Mouse (Mus musculus) heart, postnatal 25 days (tissue): Measurements from ENCODE around the gene Gucy2g. TPM values are rescaled to one million over a fixed set of nuclear protein-coding genes. Genes with fewer than 3 reads are reported as not detected.

Source experiments
- DNase-seq: peaks from one replicate; pipeline ENCODE4 v3.0.0; 2022; ENCODE audit warnings: low spot score
- intact Hi-C: fragments of 180-260 bp; cut with DNase I; formaldehyde crosslinking; loops from one replicate; pipeline ENCODE4 v1.15.1; 2025
- total RNA-seq, 2 experiments: library from RNA; stranded (reverse); gene quantifications; 2 replicates each; pipeline ENCODE4 v1.2.3; 2021

The Gucy2g gene
- total RNA-seq, 2 experiments from 2014 or later, result 0.08 to 0.10 TPM

DNA sequence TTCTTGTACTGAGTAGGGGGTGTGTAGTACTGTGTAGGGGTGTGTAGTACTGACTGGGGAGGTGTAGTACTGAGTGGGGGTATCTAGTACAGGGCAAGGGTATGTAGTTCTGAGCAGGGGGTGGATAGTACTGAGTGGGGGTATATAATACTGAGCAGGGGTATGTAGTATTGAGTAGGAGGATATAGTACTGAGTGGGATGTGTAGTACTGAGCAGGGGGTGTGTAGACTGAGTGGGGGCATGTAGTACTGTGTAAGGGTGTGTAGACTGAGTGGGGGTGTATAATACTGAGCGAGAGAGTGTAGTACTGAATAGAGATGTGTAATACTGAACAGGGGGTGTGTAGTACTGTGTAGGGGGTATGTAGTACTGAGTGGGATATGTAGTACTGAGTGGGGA is 29.3 kb downstream of the Gucy2g start:
- intact Hi-C loops, result no loop called here

DNA sequence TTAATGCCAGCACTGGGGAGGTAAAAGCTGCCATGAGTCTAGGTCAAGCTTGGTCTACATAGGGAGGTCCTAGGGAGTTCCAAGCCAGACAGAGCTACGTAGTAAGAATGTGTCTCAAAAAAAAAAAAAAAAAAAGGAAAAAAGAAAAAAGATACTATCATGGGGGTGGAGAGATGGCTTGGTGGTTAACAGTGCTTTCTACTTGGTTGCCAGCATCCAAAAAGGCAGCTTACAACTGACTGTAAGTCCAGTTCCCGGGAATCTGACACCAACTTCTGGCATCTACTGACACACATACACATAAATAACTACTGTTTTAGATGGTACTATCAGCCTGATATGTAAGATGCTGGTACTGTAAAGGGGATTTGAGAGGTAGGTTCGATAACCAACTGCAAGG is 32.0 kb downstream of the Gucy2g start:
- intact Hi-C loops, result no loop called here
- DNase-seq, result no peak

More for the DNA sequence above, 29.3 kb downstream of the Gucy2g start:
- DNase-seq, result no peak

GRCm38 (mm10) chr19:55208654-55209053 is 32.4 kb downstream of the Gucy2g start:
- DNase-seq, result no peak
- intact Hi-C loops, result no loop called here

GRCm38 (mm10) chr19:55207746-55208538 is 33.1 kb downstream of the Gucy2g start:
- intact Hi-C loops, result loop anchor here (2.0 kb wide), 1 partner anchor 1163 kb away; the partner anchor contains the start of gene Adra2a
- DNase-seq, result no peak

- intact Hi-C loops, result loop anchor here (2.0 kb wide), 1 partner anchor 1162 kb away; the partner anchor contains the start of gene Adra2a
- no peak for DNase-seq
Measured at GRCm38 (mm10) chr19:55207205-55207604, 33.8 kb downstream of the Gucy2g start.

- intact Hi-C loops, result loop anchor here (2.0 kb wide), 1 partner anchor 1162 kb away; the partner anchor contains the start of gene Adra2a
- no peak for DNase-seq
Measured at GRCm38 (mm10) chr19:55206482-55207138, 34.4 kb downstream of the Gucy2g start.

DNA sequence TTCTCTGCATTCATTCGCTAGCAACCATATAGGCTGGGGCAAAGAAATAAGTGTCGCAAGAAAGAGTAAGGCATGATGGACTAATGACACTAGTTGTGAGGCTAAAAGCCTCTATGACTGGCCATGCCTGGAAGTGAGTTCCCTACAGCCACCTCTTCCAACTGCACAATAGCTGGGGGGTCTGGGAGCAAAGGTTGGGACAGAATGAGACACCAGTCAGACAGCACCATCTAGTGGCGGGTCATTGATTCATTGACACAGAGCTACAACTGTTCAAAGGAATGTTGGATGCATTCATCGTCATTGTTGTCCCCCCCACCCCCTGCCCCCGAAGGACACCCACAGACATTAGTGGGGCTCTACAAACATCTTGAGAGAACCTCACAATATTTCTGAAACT is 42.7 kb downstream of the Gucy2g start:
- intact Hi-C loops, result loop anchor here (2.0 to 5.0 kb wide), 2 partner anchors 100 to 121 kb away; no protein-coding TSS in a partner anchor
- no peak for DNase-seq

DNA sequence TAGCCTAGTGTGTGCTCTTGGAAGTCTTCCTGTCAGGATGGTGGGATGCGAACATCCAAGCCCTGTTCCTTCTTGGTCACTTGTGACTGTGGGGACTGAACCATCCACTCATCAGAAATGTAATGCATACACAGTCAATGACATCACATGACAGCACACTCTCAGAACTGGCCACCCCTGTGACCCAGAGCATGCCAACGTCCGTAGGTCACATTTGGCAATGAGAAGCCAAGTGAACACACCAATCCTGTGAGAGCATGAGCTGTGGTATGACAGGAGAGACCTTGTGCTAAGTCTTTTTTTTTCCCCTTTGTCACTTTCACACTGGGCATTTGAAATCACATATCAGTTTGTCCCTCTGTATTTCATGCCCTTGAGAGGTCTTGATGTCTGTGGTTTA is 45.5 kb downstream of the Gucy2g start:
- intact Hi-C loops, result loop anchor here (5.0 kb wide), 1 partner anchor 118 kb away; no protein-coding TSS in a partner anchor
- no peak for DNase-seq

DNA sequence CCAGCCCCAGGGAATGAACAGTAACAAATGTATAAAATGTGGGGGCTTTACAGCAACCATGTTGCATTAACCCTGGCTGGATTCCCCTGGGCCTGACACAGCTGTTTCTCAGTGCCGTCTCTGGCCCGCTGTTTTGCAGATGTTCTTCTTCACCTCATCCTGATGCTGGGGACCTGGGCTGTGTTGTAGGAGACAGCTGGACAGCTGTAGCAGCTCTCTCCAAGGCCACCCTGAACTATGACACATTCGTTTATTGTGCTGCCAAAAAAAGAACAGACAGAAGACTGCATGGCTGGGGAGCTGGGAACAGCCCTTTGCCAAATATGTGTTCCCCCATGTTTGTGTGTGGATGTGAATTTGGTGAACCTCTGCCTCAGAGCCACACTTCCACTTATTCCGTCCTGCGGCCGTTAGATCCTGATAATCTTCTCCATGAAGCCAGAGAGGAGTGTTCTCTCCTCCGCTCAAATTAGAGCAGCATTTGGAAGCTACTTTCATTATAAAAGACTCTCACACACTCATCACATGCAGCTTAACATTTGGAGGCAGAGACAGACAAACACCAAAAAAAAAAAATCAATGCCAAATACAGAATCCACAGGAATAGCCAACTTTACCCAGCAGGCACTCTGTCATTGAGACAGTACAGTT is 46.4 kb downstream of the Gucy2g start:
- DNase-seq, result peak; percentile 18
- intact Hi-C loops, result loop anchor here (5.0 kb wide), 1 partner anchor 117 kb away; no protein-coding TSS in a partner anchor

GRCm38 (mm10) chr19:55193717-55194394 is 47.2 kb downstream of the Gucy2g start:
- no peak for DNase-seq
- intact Hi-C loops, result no loop called here

DNA sequence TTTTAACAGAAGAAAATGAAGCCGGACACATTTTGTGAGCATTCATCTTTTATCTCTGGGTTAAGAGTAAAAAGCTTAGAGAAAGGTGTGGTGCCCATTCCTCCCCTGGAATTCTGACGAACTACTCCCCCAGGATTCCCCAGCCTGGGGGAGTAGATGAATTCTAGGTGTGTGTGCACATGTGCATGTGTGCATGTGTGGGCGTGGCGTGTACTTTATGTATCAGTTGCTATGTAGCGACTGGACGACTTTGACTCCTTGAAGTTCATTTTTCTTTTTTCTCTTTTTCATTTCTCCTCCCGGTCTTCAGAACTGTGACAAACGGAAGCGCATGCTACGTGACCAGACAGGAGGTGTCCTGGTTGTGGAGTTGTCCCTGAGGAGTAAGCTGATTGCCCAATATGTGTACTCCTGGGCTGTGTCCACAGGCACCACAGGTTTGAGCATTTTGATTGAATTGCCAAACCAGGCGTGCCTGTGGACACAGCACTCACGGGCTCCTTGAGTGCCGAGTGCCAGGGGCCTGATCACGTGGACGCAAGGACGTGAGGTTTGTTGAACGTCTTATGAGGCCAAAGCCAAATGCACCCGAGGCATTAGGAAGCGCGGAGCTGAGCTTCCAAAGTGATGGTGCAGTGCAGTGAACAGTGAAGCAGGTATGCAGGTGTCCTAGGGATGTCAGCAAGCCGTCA is 48.6 kb downstream of the Gucy2g start:
- intact Hi-C loops, result no loop called here
- DNase-seq, result no peak

DNA sequence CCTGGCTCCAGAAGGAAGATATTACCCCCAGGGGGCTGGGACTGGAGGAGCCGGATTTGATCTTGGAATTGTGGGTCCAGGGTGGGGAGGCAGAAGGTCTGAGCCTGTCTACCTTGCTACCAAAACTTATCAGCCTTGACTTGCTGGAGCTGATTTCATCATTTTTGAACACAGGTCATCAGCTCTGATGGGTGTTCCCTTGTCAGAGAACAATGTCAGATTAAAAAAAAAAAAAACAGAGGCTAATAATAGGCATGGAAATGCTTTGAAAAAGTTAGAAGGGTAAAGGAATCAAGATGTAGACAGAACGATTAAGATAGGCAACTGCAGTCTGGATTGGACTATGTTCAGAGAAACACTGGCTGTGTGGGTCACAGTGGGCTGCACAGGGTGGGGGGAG is 49.4 kb downstream of the Gucy2g start:
- no peak for DNase-seq
- intact Hi-C loops, result no loop called here

DNA sequence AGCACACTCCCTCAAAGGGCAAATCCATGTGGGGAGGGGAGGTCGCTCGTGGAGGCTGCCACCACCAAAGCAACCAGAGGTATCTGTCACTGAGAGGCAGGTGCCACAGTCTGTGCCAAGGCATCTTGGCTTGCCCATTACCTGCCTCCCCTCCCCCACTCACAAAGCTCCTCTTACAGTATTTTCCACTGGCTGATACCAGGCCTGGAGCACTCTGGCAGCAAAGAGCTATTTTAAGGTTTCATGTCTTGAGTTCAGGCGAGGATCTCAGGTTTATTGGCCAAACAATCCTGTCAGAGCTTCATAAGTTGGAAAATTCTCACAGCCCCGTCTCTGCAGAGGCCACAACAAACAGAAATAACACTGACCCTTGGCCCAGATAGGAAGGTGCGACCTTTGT is 51.0 kb downstream of the Gucy2g start:
- DNase-seq, result peak; percentile 13
- intact Hi-C loops, result no loop called here

DNA sequence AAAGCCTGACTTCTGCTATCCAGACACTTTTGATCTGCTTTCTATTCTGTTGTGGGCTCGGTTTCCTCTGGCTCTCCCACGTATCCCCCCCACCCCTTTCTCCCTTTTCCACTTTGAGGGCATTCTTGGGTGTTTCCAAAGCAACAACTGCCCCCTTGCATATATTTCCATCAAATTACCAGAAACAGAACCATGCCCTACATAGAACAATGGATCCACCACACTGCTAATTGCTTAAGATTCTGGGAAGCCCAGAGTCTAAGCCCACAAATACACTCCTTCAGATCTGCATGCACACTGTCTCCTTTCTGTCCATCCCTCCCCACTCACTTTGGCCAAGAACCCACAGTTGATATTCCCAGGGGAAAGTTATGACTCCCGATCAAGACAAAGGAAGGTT is 55.4 kb downstream of the Gucy2g start:
- DNase-seq, result no peak
- intact Hi-C loops, result no loop called here

- intact Hi-C loops, result no loop called here
- no peak for DNase-seq
Measured at GRCm38 (mm10) chr19:55185074-55185473, 56.0 kb downstream of the Gucy2g start.

GRCm38 (mm10) chr19:55184442-55184841 is 56.6 kb downstream of the Gucy2g start:
- DNase-seq, result no peak
- intact Hi-C loops, result no loop called here

GRCm38 (mm10) chr19:55180433-55180832 is 60.6 kb downstream of the Gucy2g start, which contains the start of gene Tectb:
Tectb (plus strand) TSS chr19:55180733.
- intact Hi-C loops, result no loop called here
- DNase-seq, result no peak

GRCm38 (mm10) chr19:55177143-55177542 is 63.9 kb downstream of the Gucy2g start:
- no peak for DNase-seq
- intact Hi-C loops, result no loop called here

- DNase-seq, result no peak
- intact Hi-C loops, result no loop called here
Measured at GRCm38 (mm10) chr19:55171585-55171984, 69.5 kb downstream of the Gucy2g start.
